Mouse (Mus musculus) neural tube, postnatal 0 days (tissue): ENCODE results near the gene Hgd. TPM values are rescaled to one million over a fixed set of nuclear protein-coding genes. Genes with fewer than 3 reads are reported as not detected.

Experiments
- polyA plus RNA-seq: library from polyadenylated mRNA; unstranded; fragments of >200 nt; fragmentation: Nextera tagmentation; extraction: Ambion mirVana; gene quantifications from 2 replicates; pipeline ENCODE4 v1.2.1, GENCODE M21; 2015

Gene Hgd
- 0.25 and 0.27 TPM in 2 replicates for polyA plus RNA-seq

DNA sequence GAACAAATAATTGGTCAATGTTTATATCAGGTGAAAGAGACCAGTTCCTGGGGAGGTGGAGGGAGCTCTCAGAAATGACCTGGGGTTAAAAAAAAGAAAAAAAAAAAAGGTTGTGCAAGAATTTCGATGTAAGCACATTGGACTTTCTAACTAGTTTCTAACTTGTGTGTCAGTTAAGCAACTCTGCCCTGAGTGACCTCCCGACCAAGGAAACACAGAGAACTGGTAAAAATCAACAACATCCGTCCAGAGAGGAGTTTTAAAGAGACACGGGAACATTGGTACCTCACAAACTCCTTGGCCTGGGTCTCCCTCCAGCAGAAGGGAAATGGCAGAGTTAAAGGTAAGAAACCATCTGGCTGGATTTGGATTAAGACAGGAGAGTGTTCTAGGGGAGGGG, at the start of gene Hgd:
Gene Hgd, plus strand, starts transcription at position 160 of the 400 bp plus-strand sequence.

DNA sequence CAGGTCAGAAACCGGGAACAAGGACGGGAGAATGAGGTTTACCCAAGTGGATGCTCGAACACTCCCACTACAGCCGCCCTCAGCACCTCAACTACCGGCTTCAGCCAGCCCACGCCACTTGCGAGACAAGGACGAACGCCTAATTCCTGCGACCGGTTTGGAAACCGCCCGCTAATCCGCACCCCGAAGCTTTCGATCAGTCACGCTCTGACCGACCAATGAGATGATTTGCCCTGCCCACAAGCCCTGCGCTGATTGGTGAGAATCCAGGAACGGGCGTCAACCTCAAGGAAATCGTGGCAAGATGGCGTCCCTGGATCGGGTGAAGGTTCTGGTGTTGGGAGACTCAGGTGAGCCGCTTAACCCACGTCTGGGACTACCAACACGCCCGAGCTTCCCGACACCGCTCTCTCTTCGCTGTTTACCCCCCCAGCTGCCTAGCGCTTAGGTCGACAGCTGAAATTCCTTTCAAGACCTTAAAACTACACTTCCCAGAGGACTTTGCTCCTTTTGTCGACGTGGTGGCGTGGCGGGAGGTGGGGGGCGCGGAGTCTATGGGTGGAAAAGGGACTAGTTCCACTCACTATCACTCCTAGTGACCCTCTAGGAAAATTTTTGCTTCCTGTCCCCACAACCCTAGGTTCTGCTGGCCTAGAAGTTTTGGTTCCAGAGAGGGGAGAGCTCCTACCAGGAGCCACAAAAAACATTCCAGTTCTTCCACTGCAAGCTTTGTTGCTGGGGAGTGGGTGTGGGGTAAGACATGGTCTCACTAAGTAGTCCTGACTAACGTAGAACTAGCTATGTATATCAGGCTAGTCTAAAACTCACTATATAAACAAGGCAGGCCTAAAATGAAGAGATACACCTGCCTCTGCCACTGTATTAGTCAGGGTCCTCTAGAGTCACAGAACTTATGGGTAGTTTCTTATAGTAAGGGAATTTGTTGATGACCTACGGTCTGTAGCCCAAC, 40.1 kb upstream of the Hgd start, which contains the start of the genes Gtf2e1 and Rabl3:
Gene Gtf2e1, minus strand, starts transcription at position 179 of the 970 bp plus-strand sequence.
Gene Rabl3, plus strand, starts transcription at position 275 of the 970 bp plus-strand sequence.

DNA sequence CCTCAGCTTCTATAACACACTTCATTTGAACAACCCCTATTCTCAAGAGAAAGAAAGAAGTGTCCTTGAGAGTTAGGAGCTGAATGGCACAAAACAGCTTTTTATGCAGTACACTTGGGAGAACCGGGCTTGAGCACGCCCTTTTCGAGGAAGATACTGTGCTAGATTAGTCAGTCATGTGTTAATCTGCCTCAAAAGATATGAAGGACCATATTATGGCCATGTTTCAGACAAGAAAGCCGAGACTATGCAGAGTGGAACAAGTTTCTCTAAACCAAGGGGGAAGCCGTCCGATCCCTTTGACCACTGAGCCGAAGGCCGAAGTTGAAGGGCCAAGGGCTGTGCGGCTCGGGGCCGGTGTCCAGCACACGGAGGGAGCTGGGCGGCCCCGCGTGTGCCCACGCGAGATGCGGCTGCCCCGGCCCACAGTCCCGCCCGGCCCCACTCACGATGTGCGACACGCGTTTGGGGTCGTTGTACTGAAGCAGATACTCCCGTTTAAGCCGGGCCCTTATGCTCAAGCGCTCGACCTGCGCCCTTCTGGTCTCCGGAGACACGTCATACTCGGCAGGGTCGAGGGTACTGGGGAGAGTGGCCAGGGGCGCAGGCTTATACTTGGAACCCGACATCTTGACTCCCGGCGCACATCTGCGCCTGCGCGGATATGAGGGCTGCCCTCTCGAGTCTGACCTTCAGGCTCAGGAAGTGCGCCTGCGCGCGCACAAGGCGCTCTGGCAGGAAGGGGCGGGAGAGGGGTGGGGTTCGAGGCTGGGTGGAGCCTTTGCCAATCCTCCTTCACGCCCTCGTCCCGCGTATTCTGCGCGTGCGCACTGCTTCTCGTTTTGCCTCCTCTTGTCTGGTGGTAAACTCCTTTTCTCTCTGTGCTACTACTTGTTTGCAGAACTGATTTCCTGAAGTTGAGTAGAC, 74.0 kb downstream of the Hgd start, which contains the start of gene Ndufb4:
Gene Ndufb4, minus strand, starts transcription at position 723 of the 927 bp plus-strand sequence.

Other genes starting within 250 kb of the Hgd start
- gene Stxbp5l, start 195.2 kb upstream of the Hgd start, polyA plus RNA-seq, result 13.4 and 14.5 TPM in 2 replicates
- gene Gtf2e1, start 40.4 kb upstream of the Hgd start, polyA plus RNA-seq, result 15.9 and 16.4 TPM in 2 replicates
- 11.6 and 13.1 TPM in 2 replicates for gene Rabl3, start 40.3 kb upstream of the Hgd start, polyA plus RNA-seq
- gene Ndufb4, start 74.3 kb downstream of the Hgd start, polyA plus RNA-seq, result 85.2 and 113 TPM in 2 replicates
- 98.8 and 126 TPM in 2 replicates for gene Fstl1, start 196.7 kb downstream of the Hgd start, polyA plus RNA-seq